Mouse (Mus musculus) right cerebral cortex, postnatal 4 days (tissue): ENCODE measurements around the gene Acbd4.

Source experiments
- DNase-seq: peaks from one replicate; pipeline ENCODE4 v3.0.0-alpha.2; 2022

The Acbd4 gene

GRCm38 (mm10) chr11:103101481-103101865 is at the start of gene Acbd4, which contains the start of gene Plcd3:
Gene Acbd4, plus strand, starts transcription at chr11:103101682.
Gene Plcd3, minus strand, starts transcription at chr11:103101658.
- DNase-seq, result peak; percentile 53

DNA sequence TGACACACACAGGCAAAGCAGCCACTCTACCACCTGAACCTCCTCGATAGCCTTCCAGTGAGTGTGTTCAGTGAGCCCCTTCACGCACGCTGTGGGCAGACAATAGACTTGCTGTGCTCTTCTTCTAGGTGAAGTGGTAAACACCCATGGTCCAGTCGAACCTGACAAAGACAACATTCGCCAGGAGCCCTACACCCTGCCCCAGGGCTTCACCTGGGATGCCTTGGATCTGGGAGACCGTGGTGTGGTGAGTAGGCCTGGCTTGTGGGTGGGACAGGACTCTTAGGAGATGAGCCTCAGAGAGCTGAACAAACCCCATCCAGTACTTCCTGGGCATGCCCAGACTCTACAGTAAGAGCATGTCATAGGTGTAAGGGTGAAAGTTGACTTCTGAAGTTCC is 49.4 kb upstream of the Acbd4 start:
- no peak for DNase-seq

DNA sequence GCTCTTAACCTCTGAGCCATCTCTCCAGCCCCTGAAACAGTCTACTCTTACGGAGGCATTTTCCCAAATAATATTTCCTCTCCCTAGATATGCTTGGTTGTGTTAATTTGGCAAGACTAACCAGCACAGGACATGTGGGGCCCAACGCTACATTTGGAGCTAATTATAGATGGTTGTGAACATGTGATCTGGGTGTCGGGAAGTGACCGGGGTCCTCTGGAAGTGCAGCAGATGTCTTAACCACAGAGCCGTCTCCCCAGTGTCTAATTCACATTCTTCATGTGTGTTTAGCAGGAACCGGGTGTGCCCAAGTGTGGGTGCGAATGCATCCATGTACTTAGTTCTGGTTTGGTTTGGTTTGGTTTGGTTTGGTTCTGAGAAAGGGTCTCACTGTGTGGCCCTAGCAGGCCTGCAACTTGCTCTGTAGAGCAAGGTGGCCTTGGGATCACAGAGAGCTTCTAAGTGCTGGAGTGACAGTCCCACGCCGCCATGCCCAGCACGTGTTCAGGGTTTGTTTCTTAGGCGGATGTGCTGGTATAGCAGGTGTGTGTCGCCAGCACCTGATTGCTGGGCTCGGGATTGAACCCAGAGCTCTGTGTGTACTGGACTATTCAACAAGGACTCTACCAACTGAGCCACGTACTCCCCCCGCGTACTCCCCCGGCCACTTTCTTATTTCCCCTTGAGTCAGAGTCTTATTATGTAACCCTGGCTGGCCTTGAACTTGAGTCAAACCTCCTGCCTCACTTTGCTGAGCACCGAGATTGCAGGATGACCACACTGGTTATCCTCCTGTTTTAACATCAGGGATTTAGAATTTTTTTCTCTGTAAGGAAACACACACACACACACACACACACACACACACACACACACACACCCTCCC is 48.0 kb upstream of the Acbd4 start:
- DNase-seq, result no peak

DNA sequence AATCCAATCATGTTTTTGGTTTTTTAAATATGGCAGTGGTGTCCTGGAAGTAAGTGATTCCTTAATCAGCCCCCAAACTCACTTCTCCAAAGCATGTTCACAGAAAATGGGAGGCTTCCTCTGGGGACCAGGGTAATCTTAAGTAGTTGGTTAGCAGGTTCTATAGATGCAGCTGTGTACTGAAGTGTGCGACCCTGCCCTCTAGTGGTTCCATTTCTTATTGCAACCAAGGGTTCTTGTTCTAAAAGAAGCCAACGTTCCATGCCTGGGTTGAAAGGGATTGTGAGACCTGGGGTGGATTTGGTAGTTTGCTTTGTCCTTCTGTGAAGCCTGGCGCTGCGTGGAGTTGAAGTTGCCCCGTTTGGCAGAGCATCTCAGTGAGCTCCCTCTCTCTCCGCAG is 46.7 kb upstream of the Acbd4 start:
- peak; percentile 78 for DNase-seq

DNA sequence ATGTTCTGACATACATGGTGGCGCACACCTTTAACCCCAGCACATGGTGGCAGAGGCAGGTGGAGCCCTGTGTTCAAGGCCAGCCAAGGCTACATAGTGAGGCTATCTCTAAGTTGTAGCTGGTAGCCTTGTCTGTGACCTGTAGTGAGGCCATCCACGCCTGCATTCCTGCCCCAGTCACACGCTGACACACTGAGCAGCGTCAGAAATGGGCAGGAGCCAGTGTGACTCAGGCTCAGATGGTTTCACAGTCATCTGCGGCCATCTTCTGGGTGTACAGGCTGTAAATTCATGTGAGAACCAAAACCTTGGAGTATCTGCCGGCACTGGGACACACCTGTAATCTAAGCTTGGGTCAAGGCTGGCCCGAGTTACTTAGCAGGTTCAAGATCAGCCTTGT is 44.8 kb upstream of the Acbd4 start:
- no peak for DNase-seq

GRCm38 (mm10) chr11:103058499-103059085 is 42.9 kb upstream of the Acbd4 start:
- DNase-seq, result no peak

GRCm38 (mm10) chr11:103066191-103067050 is 35.1 kb upstream of the Acbd4 start:
- DNase-seq, result no peak

DNA sequence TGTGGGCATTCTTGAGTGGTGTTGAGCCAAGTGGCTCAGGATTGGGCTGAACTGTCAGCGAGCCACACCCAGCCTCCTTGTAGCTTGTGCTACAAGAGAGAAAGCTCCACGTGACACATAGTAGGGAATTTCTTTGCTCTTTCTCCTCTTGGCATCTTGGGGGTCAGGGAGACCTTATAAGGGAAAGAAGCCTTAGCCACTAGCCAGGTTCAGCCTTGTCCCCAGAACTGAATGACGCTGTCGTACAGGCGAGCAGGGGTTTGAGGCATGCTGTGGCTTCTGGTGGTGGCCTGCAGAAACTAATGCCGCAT is 34.5 kb upstream of the Acbd4 start:
- DNase-seq, result no peak

DNA sequence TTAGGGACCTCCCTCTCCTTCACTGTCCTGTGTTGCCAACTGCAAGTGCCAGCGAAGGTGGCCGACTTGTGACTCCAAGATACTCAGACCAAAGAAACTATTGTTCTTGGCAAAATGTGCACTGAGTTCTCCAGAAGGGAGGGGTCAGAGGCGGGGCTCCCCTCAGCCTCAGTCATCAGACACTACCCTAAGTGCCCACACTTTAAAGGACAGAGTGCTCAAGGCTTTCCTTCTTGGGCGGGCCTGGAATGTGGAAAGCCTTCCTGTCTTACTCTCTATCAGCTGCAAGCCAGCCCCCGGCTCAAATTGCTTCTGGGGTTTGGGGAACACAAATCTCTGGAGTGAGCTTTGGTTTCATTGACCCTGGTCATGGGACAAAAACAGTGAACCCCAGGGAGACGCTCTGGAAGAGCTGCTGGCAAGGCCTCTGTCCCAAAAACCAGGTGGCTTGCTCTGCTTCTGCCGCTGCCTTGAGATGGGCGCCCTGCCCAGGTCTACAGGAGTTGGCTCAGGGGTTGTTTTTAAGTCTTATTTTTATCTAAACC is 34.0 kb upstream of the Acbd4 start:
- no peak for DNase-seq

DNA sequence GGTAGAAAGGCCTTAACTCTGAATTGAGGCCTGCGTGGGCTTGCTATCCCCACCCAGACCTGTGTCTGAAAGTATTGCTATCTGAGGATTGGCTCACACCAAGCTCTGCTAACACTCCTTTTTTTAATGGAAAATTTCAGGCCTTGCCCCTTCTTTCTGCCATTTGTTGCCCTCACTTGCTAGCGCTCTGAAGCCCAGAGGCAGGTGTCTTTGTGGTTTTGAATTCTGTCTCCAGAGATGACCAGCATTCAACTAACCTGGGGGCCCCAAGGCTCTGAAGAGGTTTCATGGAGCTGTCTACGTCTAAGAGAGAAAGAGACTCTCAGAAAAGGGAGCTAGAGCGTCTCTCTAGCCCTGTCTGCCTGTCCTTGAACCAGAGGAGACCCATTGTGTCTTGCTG is 33.2 kb upstream of the Acbd4 start:
- DNase-seq, result no peak

DNA sequence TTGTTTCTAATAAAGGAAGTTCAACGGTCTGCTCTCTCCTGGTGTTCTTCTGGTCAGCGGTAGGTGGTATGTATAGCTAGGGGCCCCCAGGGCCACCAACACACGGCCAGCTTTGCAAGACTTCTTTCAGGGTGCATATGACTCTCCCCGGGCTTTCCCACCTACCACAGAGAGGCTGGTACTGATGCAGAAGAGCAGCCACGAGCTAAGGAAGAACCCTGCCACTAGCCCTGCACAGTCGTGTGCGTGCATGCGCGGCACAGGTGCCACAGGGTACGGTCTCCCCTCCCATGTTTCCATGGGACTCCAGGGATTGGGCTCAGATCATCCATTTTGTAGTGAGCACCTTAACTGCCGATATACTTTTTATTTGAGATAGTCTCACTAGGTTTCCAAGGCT is 32.6 kb upstream of the Acbd4 start:
- DNase-seq, result no peak

GRCm38 (mm10) chr11:103069731-103070130 is 31.8 kb upstream of the Acbd4 start:
- DNase-seq, result no peak

- no peak for DNase-seq
These were observed 31.1 kb upstream of the Acbd4 start for GRCm38 (mm10) chr11:103070322-103070880.

GRCm38 (mm10) chr11:103073671-103074070 is 27.8 kb upstream of the Acbd4 start:
- no peak for DNase-seq

GRCm38 (mm10) chr11:103074121-103074650 is 27.3 kb upstream of the Acbd4 start:
- DNase-seq, result no peak

GRCm38 (mm10) chr11:103074796-103075323 is 26.6 kb upstream of the Acbd4 start:
- DNase-seq, result no peak

DNA sequence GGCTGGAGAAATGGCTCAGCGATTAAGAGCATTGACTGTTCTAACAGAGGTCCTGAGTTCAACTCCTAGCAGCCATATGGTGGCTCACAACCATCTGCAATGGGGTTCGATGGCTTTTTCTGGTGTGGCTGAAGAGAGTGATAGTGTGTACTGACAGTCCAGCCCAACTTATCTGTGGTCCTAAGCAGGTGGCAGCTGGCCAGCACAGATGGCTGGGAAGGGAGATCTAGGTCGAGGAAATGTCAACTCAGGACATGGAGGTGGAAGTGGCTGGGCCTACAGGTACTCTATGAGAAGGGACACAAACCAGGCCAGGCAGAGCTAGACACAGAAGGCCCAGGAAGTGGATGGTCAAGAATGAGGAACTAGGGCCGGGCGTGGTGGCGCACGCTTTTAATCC is 25.5 kb upstream of the Acbd4 start:
- no peak for DNase-seq

DNA sequence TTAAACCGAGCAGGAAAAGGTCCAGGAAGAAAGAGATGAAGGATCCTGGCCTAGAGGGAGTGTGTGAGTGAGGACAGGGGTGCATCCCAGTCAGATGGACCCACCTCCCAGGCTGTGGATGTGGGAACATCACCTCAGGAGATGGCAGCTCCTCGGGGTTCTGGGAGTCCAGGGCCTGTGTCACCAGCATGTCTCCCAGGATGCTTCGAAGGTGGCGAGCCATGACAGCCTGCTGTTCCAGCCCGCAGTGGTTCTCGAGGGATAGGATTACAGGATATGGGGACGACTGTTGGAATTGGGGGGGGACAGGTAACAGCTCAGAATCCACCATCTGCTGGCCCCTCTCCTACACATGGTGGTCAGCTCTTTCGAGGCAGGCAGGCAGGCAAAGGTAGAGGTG is 24.9 kb upstream of the Acbd4 start:
- no peak for DNase-seq

GRCm38 (mm10) chr11:103078131-103078530 is 23.4 kb upstream of the Acbd4 start:
- DNase-seq, result no peak

DNA sequence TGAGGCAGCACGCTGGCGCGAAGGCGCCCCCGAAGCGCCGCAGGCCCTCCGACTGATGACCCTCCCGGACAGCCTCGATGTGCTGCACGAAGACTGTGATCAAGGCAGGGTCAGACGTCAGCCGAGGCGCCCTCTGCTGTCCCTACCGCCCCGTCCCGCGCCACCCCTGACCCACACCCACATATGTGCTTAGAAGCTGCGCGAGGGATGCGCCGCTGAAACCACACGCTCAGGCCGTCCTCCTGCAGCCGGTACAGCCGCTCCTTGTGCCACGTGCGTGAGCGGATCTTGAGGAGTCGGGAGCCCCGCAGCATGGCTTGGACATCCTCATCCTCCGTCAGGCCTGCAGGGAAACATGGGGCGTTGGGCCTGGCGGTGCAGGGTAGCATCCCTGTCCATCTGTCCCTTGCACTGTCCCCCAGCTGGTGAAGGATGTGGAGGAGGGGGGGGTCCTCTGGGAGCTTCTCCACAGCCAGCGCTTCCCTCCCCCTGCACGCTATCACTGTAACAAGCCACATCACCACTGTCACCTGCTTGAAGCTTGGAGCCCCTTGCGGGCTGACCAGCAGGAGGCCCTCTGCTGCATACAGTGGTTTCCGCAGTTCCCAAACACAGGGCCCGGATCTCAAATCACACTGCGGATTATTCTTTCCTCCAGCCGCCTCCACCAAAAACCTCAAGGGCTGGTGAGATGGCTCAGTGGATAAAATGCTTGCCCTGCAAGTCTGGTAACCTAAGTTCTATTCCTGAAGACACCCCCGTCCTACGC is 21.0 kb upstream of the Acbd4 start:
- no peak for DNase-seq

- no peak for DNase-seq
These were observed 19.9 kb upstream of the Acbd4 start for GRCm38 (mm10) chr11:103081631-103082030.

GRCm38 (mm10) chr11:103093306-103093705 is 8.2 kb upstream of the Acbd4 start:
- DNase-seq, result no peak
